Comparison of ENCODE assay signal across 17 mouse cellular contexts in genomic region chr1:131188655-131189054, GRCm38 (mm10). TPM values are rescaled to one million over a fixed set of nuclear protein-coding genes. Genes with fewer than 3 reads are reported as not detected.
DNase-seq lines count a peak whose midpoint lies in the region; ATAC-seq and TF ChIP-seq lines count a peak whose summit lies in the region.
"Had no signal": no experiment of that assay in that cellular context is flagged by ENCODE, and none has a peak within 500 bp of the region (broad histone marks: within the 10 kb centered on the region; RNA-seq: fewer than 3 reads in every experiment).

No protein-coding gene starts in this region.

- 64% methylated on average over 5 of the region's 5 CpGs for WGBS in thymus, adult 2 months
- 39% methylated on average over 5 of the region's 5 CpGs for WGBS in macrophage (ENCODE audit: missing documents)

- H3K27me3 ChIP-seq in thymus, adult 2 months (ENCODE audit: control insufficient read depth, insufficient read depth, low read length), result no peaks in the 10 kb centered on the region
- H3K27me3 ChIP-seq: embryonic facial prominence, embryonic 13.5 days; forebrain, embryonic 12.5 days had no signal

- peak; percentile 59 for ATAC-seq in granulocyte monocyte progenitor cell, adult 5-6 weeks (replicated peaks; ENCODE audit: poor library complexity, severe bottlenecking)
- ATAC-seq: activated CD4-positive, CD25-positive, alpha-beta regulatory T cell, adult 4 months; hindbrain, postnatal 0 days had no signal

- peaks cover 96% of the 10 kb centered on the region for H3K79me2 ChIP-seq in macrophage (ENCODE audit: inconsistent target)

- no peak for TF ChIP-seq POLR2A in thymus, adult 2 months (IDR thresholded peaks at IDR 0.05; ENCODE audit: control insufficient read depth, extremely low read depth, insufficient read depth, low read length, poor library complexity)

- intact Hi-C loops in gastrocnemius, postnatal 36 days (cut with DNase I), result no loop called here

- peak overlapping the region; percentile 64; the same call in 1 of the 2 replicates for H3K27ac ChIP-seq in thymus, adult 2 months (ENCODE audit: control insufficient read depth, insufficient read depth, low read length)
- H3K27ac ChIP-seq in macrophage, result peak overlapping the region; percentile 46
- H3K27ac ChIP-seq: embryonic facial prominence, embryonic 13.5 days; forebrain, embryonic 12.5 days; hindbrain, postnatal 0 days; liver, embryonic 14.5 days had no signal

- DNase-seq in thymus, adult 2 months, result no peak
- no peak for DNase-seq in thymus, adult 18-20 months
- no peak for DNase-seq in gastrocnemius, postnatal 36 days
- DNase-seq in kidney, adult 8-10 months, result no peak
- no peak for DNase-seq in frontal cortex, postnatal 25 days (ENCODE audit: low spot score in 2 of 2)
- DNase-seq: cerebellum, postnatal 25 days; gastrocnemius, postnatal 14 days; kidney, postnatal 36 days; spleen, adult 18-20 months; thymus, postnatal 14 days had no signal

- TF ChIP-seq CTCF in thymus, adult 2 months (IDR thresholded peaks at IDR 0.05; ENCODE audit: borderline replicate concordance, control insufficient read depth, extremely low read depth, insufficient read depth, low read length, poor library complexity), result no peak

- peaks cover 12% of the 10 kb centered on the region for H3K36me3 ChIP-seq in thymus, adult 2 months (ENCODE audit: control insufficient read depth, insufficient read depth, low read length)
- peaks cover 10% of the 10 kb centered on the region; the same call in 1 of the 2 replicates for H3K36me3 ChIP-seq in macrophage (ENCODE audit: inconsistent target)
- H3K36me3 ChIP-seq: embryonic facial prominence, embryonic 13.5 days; forebrain, embryonic 12.5 days had no signal

- H3K4me1 ChIP-seq in thymus, adult 2 months (replicated peaks; ENCODE audit: control insufficient read depth, insufficient read depth, low read length), result peaks cover 61% of the 10 kb centered on the region
- H3K4me1 ChIP-seq: forebrain, embryonic 12.5 days had no signal

- H3K4me3 ChIP-seq in thymus, adult 2 months (ENCODE audit: control insufficient read depth, insufficient read depth, low read length), result no peak overlapping the region
- H3K4me3 ChIP-seq in macrophage (ENCODE audit: inconsistent target), result no peak overlapping the region
- H3K4me3 ChIP-seq: embryonic facial prominence, embryonic 13.5 days; forebrain, embryonic 12.5 days had no signal

RNA-seq across cellular contexts. Expression of gene Eif2d, which starts 35.7 kb away (rescaled TPM):
- polyA plus RNA-seq in thymus, adult 2 months (2012; rRNA removed), result 41.3 and 41.9 TPM in 2 replicates
- total RNA-seq in granulocyte monocyte progenitor cell, adult 5-6 weeks (2014; fragmentation: Nextera tagmentation), result 43.3 and 44.9 TPM in 2 replicates
- 17.1 and 25.6 TPM in 2 replicates for total RNA-seq in granulocyte monocyte progenitor cell, adult 5-6 weeks (2017)
- total RNA-seq in macrophage (2018; cell fraction: chromatin; rRNA removed), result 10 to 100 TPM in 25 of 26 experiments, 1 to 10 TPM in 1; 9.1 to 48.4 (median 30.4) TPM
- 10 to 100 TPM; 14.9 to 26.3 (median 22.8) TPM for total RNA-seq in macrophage (2018; cell fraction: cytosol; rRNA removed)
- 10 to 100 TPM in 25 of 26 experiments, 1 to 10 TPM in 1; 9.1 to 45.7 (median 23.0) TPM for total RNA-seq in macrophage (2018; cell fraction: nucleus; rRNA removed)
- polyA plus RNA-seq in macrophage (2018), result 15.6 to 17.9 TPM (median 17.7 TPM) in 3 replicates
- total RNA-seq in gastrocnemius, postnatal 36 days (2021), result 10 to 100 TPM; 25.9 to 29.5 TPM

RNA-seq across cellular contexts. Expression of gene Dyrk3, which starts 50.5 kb away (rescaled TPM):
- 0.78 and 0.98 TPM in 2 replicates for polyA plus RNA-seq in thymus, adult 2 months (2012; rRNA removed)
- 6.1 and 6.2 TPM in 2 replicates for total RNA-seq in granulocyte monocyte progenitor cell, adult 5-6 weeks (2014; fragmentation: Nextera tagmentation)
- 4.1 and 6.3 TPM in 2 replicates for total RNA-seq in granulocyte monocyte progenitor cell, adult 5-6 weeks (2017)
- 1 to 10 TPM in 1 of 26 experiments, under 1 TPM in 10, not detected in 15; 0.21 to 1.1 (median 0.33) TPM for total RNA-seq in macrophage (2018; cell fraction: chromatin; rRNA removed)
- total RNA-seq in macrophage (2018; cell fraction: cytosol; rRNA removed), result 1 to 10 TPM in 1 of 26 experiments, under 1 TPM in 25; 0.20 to 1.0 (median 0.42) TPM
- total RNA-seq in macrophage (2018; cell fraction: nucleus; rRNA removed), result 1 to 10 TPM in 3 of 26 experiments, under 1 TPM in 20, not detected in 3; 0.16 to 1.3 (median 0.37) TPM
- polyA plus RNA-seq in macrophage (2018), result 0.30 to 0.75 TPM (median 0.67 TPM) in 3 replicates
- total RNA-seq in gastrocnemius, postnatal 36 days (2021), result not detected

RNA-seq across cellular contexts. Expression of gene Rassf5, which starts 56.4 kb away (rescaled TPM):
- polyA plus RNA-seq in thymus, adult 2 months (2012; rRNA removed), result 95.3 and 98.8 TPM in 2 replicates
- 48.5 and 59.1 TPM in 2 replicates for total RNA-seq in granulocyte monocyte progenitor cell, adult 5-6 weeks (2014; fragmentation: Nextera tagmentation)
- total RNA-seq in granulocyte monocyte progenitor cell, adult 5-6 weeks (2017), result 48.9 and 52.7 TPM in 2 replicates
- 10 to 100 TPM in 25 of 26 experiments, 1 to 10 TPM in 1; 8.9 to 37.5 (median 19.6) TPM for total RNA-seq in macrophage (2018; cell fraction: chromatin; rRNA removed)
- 10 to 100 TPM; 20.0 to 56.2 (median 35.3) TPM for total RNA-seq in macrophage (2018; cell fraction: cytosol; rRNA removed)
- 10 to 100 TPM; 14.7 to 47.2 (median 30.6) TPM for total RNA-seq in macrophage (2018; cell fraction: nucleus; rRNA removed)
- polyA plus RNA-seq in macrophage (2018), result 28.9 to 47.9 TPM (median 35.4 TPM) in 3 replicates
- 1 to 10 TPM in 1 of 2 experiments, under 1 TPM in 1; 0.35 to 1.2 TPM for total RNA-seq in gastrocnemius, postnatal 36 days (2021)

Comparison
In these comparisons a context has a peak if more than half of its experiments do, and no peak if none do; other contexts are left out.
1. RNA of gene Dyrk3, which starts 50.5 kb away (total RNA-seq): 4.1 to 6.3 TPM in granulocyte monocyte progenitor cell, adult 5-6 weeks; not detected in gastrocnemius, postnatal 36 days; every median in the first group is over 4 times any median in the second.
2. RNA of gene Rassf5, which starts 56.4 kb away (total RNA-seq): 48.5 to 59.1 TPM in granulocyte monocyte progenitor cell, adult 5-6 weeks; 0.35 to 1.2 TPM in gastrocnemius, postnatal 36 days; every median in the first group is over 10 times any median in the second.